Mouse (Mus musculus): ENCODE measurements around the gene 4932414N04Rik. TPM values are rescaled to one million over a fixed set of nuclear protein-coding genes. Genes with fewer than 3 reads are reported as not detected.

Gene 4932414N04Rik
- polyA plus RNA-seq, 1 experiment = not detected

Other genes with a start within 250 kb of the 4932414N04Rik start
- 5.0 and 5.7 TPM in 2 replicates for gene Stk39, start 184.2 kb upstream of the 4932414N04Rik start, polyA plus RNA-seq (2012; rRNA removed)
- gene 4933409G03Rik, start 74.1 kb upstream of the 4932414N04Rik start, polyA plus RNA-seq (2012; rRNA removed) = not detected in 2 replicates
- gene Cers6, start 205.0 kb downstream of the 4932414N04Rik start, polyA plus RNA-seq (2012; rRNA removed) = 18.3 and 28.5 TPM in 2 replicates

Data from large intestine, adult 2 months (tissue).